Mouse (Mus musculus) activated CD4-positive, CD25-positive, alpha-beta regulatory T cell, adult 4 months (primary cell): ENCODE results near the gene Nsrp1. TPM values are rescaled to one million over a fixed set of nuclear protein-coding genes. Genes with fewer than 3 reads are reported as not detected.
A peak's percentile ranks its signal among the peaks of the same experiment; 100 is the strongest.
"Not testable (repeated sequence)": the region's sequence is repeated elsewhere in the genome, so short reads cannot be mapped to it uniquely, and the experiment has no call there.

Experiments used
- ATAC-seq: one replicate; pipeline ENCODE4 v1.8.0; 2017
- polyA plus RNA-seq, 2 experiments: library from polyadenylated mRNA; unstranded; fragments of 100-300 nt; shearing (Covaris generic); gene quantifications; one replicate each; pipeline ENCODE4 v1.2.1; 2017

Nsrp1 gene
- polyA plus RNA-seq = 10 to 100 TPM; 51.8 to 75.8 TPM

DNA sequence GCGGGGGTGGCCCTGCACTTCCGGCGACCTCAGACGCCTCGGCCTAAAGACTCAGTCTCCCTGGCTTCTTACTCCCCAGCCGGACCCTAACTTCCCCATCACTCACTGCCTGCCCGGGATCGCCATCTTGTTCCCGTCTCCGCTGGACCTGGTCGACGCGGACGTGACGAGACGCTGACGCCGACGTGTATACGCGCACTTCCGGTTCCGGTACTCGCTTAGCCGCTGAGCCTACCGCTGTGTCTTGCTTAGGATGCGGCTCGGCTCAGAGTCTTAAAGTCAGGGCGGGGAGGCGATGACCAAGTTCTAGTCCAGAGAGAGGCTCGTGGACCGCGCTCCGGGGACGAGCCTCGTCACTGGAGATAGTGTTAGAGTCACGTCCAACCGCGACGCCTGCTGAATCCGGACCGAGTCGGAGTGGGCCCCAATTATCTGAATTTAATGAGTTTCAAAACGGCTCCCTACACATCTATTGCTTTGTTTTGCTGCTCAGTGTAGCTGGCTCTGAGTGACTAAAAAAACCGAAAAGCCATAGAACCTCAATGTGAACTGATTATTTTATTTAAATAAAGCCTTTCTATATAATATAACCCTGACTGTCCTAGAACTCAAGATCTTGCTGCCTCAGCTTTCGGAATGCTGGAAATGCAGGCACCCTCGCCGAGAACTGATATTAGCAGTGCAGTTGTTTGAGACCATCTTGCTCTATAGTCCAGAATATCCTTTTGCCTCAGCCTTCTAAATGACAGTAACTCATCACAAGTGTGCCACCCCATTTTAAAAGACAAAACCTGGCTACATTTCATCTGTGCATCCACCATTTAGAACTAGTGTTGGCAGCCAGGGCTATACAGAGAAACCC is at the start of gene Nsrp1:
Gene Nsrp1, minus strand, starts transcription at position 163 of the 862 bp plus-strand sequence.
- ATAC-seq = peak; percentile 98

GRCm38 (mm10) chr11:77111141-77111540 is 32.9 kb upstream of the Nsrp1 start:
- no peak for ATAC-seq

- no peak for ATAC-seq
These were observed 30.2 kb upstream of the Nsrp1 start for GRCm38 (mm10) chr11:77108442-77108841.

DNA sequence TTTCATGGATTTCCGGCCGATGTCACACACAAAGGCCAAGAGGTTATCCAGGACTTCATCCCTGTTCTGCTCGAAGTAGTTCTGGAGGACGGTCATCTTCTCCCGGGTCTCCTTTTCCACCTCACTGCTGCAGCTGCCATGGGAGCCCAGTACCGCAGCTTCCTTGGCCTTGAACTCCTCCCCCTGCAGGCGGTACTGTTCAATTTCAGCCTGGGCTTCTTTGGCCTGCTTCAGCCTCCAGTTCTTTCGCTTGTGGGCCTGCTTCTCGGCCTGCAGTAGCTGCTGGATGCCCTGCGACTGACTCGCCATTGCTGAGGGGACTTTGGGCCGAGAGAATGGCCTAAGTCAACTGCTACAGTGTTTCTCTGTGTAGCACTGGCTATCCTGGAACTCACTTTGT is 29.6 kb upstream of the Nsrp1 start:
- ATAC-seq = not testable (repeated sequence)

- no peak for ATAC-seq
These were observed 28.7 kb upstream of the Nsrp1 start for GRCm38 (mm10) chr11:77106961-77107360.

- ATAC-seq = no peak
These were observed 22.1 kb upstream of the Nsrp1 start for GRCm38 (mm10) chr11:77100137-77100937.

DNA sequence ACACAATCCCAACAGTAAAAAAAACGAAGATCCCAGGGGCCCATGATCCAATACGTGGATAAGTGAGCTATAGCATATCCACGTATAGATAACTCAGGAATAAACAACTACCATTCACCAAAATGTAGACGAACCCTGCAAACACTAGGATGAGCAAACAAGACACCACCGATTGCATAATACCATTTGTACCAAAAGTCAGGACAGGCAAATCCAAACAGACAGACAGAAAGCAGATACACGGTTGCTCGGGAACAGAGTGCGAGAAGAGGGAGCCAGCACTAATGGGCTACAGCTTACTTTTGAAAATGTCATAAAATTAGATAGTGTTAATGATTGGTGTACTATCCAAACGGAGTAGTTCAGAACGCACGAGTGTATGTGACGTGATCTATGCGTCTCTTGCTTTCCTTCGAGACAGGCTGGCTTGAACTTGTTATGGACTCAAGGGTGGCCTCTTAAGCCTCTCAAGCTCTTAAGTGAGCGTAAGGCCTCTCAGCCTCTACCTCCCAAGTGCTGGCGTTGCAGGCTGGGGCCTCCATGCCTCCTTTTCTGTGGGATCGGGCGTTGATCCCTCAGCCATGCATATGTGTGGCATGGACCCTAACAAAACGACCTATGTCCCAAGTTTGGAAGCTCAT is 20.2 kb upstream of the Nsrp1 start:
- ATAC-seq = no peak

- ATAC-seq = no peak
These were observed 18.8 kb upstream of the Nsrp1 start for GRCm38 (mm10) chr11:77096991-77097390.

- no peak for ATAC-seq
These were observed 18.3 kb upstream of the Nsrp1 start for GRCm38 (mm10) chr11:77096581-77096980.

GRCm38 (mm10) chr11:77095206-77095605 is 17.0 kb upstream of the Nsrp1 start:
- no peak for ATAC-seq

GRCm38 (mm10) chr11:77094136-77094535 is 15.9 kb upstream of the Nsrp1 start:
- ATAC-seq = no peak

DNA sequence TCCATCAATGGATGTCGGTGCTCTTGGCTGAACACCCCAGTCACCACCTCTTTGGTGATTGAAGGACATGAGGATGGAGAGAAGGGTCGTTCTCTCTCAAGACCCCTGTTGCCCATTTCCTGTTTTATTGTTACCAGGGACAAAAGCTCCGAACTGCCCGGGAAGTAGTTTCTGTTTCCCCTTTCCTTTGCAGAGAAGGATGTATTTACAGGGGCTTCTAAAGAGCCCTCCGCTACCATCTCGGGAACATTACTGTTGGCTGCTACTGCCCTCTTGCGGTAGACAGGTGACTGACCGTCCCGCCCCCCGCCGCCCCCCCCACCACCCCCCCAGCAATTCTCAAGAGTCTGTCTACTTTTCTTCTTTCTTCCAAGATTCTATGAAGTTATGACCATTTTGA is 15.0 kb upstream of the Nsrp1 start:
- no peak for ATAC-seq

- no peak for ATAC-seq
These were observed 10.9 kb upstream of the Nsrp1 start for GRCm38 (mm10) chr11:77089162-77089561.

- ATAC-seq = no peak
These were observed 8.8 kb upstream of the Nsrp1 start for GRCm38 (mm10) chr11:77087004-77087403.

- ATAC-seq = no peak
These were observed 5.9 kb upstream of the Nsrp1 start for GRCm38 (mm10) chr11:77084001-77084682.

- no peak for ATAC-seq
These were observed 1.1 kb upstream of the Nsrp1 start for GRCm38 (mm10) chr11:77079361-77079760.

DNA sequence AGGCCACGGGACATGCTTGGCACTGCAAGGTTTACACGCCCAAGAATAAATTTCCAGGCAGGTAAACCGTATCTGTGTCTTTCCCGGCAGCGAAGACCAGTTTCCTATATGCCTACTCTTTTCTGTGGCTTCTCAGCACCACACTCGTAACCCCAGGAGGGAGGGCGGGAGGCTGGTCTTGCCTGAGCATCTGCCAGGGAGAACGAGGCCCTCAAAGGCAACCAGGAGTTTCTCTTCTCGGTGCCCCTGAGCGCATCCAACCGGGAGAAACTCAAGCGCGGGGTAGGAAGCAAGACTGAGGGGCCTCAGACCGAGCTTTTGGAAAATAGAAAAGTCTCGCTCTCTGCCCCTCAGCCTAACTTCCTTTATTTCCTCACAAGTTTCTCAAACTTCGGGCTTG is 443 bp downstream of the Nsrp1 start:
- ATAC-seq = peak; percentile 24

DNA sequence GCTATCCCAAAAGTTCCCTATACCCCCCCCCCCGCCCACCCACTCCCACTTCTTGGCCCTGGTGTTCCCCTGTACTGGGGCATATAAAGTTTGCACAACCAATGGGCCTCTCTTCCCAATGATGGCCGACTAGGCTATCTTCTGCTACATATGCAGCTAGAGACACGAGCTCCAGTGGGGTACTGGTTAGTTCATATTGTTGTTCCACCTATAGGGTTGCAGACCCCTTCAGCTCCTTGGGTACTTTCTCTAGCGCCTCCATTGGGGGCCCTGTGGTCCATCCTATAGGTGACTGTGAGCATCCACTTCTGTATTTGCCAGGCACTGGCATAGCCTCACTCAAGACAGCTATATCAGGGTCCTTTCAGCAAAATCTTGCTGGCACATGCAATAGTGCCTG is 904 bp downstream of the Nsrp1 start:
- not testable (repeated sequence) for ATAC-seq

DNA sequence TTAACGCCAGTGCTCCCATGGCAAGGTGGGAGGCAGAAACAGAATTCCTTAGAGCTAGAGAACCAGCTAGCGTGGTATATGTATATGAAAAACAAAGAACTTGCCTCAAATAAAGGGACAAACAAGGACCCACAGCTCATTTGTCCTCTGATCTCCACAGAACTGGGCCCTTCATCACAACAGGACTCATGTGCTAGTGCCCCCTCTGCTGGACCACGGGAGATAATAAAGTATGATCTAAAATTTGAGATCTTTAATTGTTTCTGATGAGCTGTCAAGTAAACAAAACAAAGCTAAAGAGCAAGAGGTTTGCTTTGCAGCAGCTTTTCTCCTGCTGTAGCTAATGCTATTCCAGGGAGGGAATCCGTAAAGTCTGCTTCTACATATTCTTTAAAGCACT is 7.5 kb downstream of the Nsrp1 start:
- ATAC-seq = no peak

DNA sequence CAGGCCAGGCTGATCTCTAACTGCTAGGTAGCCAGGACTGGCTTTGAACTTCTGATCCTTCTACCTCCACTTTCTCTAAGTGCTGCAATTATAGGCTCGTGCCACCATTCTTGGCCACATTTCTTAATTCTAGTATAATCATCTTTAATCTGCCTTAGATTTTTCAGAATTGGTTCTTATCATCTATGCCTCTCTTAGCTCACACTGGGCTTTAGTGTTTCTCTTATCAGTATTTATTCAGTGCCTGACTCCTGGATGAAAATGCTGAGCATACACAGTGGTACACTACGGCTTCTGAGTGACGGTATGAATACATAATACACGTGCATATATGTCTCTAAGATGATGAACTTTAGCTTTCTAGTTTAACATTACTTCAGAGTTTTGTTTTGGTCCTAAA is 9.4 kb downstream of the Nsrp1 start:
- no peak for ATAC-seq

DNA sequence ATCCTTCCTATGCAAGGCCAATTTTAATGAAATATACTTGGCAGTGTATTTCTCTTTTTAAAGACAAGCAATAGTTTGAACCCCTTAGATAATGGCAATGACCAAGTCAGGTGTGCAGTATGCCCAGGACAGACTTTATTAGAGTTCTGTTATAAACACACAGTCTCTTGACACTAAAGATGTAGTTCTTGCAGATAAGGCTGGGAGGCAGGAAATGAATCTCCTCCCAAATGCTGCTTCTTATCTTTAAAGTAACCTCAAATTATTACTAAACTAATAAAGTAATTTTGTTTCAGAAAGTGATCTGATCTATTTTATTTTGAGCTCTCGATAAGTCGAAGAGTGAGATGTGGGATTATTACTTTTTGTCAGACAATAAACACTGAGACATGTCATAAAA is 14.8 kb downstream of the Nsrp1 start:
- ATAC-seq = no peak

GRCm38 (mm10) chr11:77061951-77062350 is 16.3 kb downstream of the Nsrp1 start:
- no peak for ATAC-seq

- no peak for ATAC-seq
These were observed 35.4 kb downstream of the Nsrp1 start for GRCm38 (mm10) chr11:77042816-77043215.
